Mouse (Mus musculus) megakaryocyte-erythroid progenitor cell, adult 5-6 weeks (primary cell): Measurements from ENCODE around the gene Tmem205. TPM values are rescaled to one million over a fixed set of nuclear protein-coding genes. Genes with fewer than 3 reads are reported as not detected.

Experiments
- ATAC-seq: replicated peaks from 2 replicates; pipeline ENCODE4 v1.8.0; 2016; ENCODE audit warnings: mild to moderate bottlenecking, inconsistent platforms; ENCODE audit not compliant: severe bottlenecking, poor library complexity, low FRiP score, low TSS enrichment
- total RNA-seq, 2 experiments: library from RNA; stranded (forward) in 1 of 2; stranded (reverse) in 1 of 2; fragments of 200-1000, 215-1000 nt in 1 of 2; fragments of >200 nt in 1 of 2; fragmentation: Nextera tagmentation in 1 of 2; gene quantifications; 2 replicates each; pipeline ENCODE4 v1.2.3; 2014 to 2017

Gene Tmem205
- total RNA-seq, 2 experiments from 2014 or later, result 8.5 to 9.1 TPM

GRCm38 (mm10) chr9:21948146-21948545 lies 20.8 kb upstream of the Tmem205 start:
- ATAC-seq, result no peak

GRCm38 (mm10) chr9:21947540-21948130 lies 20.3 kb upstream of the Tmem205 start:
- peak; percentile 64 for ATAC-seq

GRCm38 (mm10) chr9:21944267-21944666 lies 16.9 kb upstream of the Tmem205 start:
- ATAC-seq, result no peak

GRCm38 (mm10) chr9:21943638-21944037 lies 16.3 kb upstream of the Tmem205 start:
- ATAC-seq, result no peak

- ATAC-seq, result no peak
Observed at GRCm38 (mm10) chr9:21943046-21943445, 15.7 kb upstream of the Tmem205 start.

GRCm38 (mm10) chr9:21938234-21938855 lies 11.0 kb upstream of the Tmem205 start:
- no peak for ATAC-seq

GRCm38 (mm10) chr9:21937711-21938175 lies 10.4 kb upstream of the Tmem205 start:
- no peak for ATAC-seq

- ATAC-seq, result peak; percentile 98
Observed at GRCm38 (mm10) chr9:21936692-21937570, 9.6 kb upstream of the Tmem205 start, which contains the start of gene Plppr2. Plppr2 (plus strand) TSS chr9:21937033.

GRCm38 (mm10) chr9:21935466-21936131 lies 8.2 kb upstream of the Tmem205 start:
- ATAC-seq, result no peak

- ATAC-seq, result no peak
Observed at GRCm38 (mm10) chr9:21934021-21934420, 6.7 kb upstream of the Tmem205 start.

- no peak for ATAC-seq
Observed at GRCm38 (mm10) chr9:21932445-21933137, 5.2 kb upstream of the Tmem205 start.

GRCm38 (mm10) chr9:21932006-21932405 lies 4.7 kb upstream of the Tmem205 start:
- no peak for ATAC-seq

- ATAC-seq, result no peak
Observed at GRCm38 (mm10) chr9:21929208-21929607, 1.9 kb upstream of the Tmem205 start.

- ATAC-seq, result no peak
Observed at GRCm38 (mm10) chr9:21926784-21927183, 572 bp downstream of the Tmem205 start.

- no peak for ATAC-seq
Observed at GRCm38 (mm10) chr9:21926155-21926554, 1.2 kb downstream of the Tmem205 start.

- no peak for ATAC-seq
Observed at GRCm38 (mm10) chr9:21925506-21925905, 1.9 kb downstream of the Tmem205 start.

- no peak for ATAC-seq
Observed at GRCm38 (mm10) chr9:21925034-21925433, 2.3 kb downstream of the Tmem205 start.

GRCm38 (mm10) chr9:21924099-21924493 lies 3.3 kb downstream of the Tmem205 start:
- ATAC-seq, result peak; percentile 87

- no peak for ATAC-seq
Observed at GRCm38 (mm10) chr9:21923490-21924098, 3.8 kb downstream of the Tmem205 start.
